In the genomic region with DNA sequence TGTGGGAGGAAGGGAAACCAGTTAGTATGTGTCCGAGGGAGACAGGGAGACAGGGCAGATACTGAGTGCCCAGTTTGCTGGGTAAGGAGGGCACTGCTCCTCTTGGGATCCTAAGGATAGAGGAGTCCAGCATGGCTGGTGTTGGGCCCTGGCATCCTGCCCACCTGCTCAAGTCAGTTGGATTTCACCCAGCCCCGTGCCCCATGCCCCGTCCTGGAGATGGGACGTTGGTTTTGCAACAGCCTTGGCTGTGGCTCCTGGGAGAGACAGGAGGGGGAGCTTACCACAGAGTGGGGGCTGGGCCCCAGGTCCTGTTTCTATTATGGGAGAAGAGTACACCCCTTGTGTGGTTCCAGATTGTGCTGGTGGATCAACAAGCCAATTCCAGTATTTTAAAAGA, we compare ENCODE assay signal across 10 mouse cellular contexts. TPM values are rescaled to one million over a fixed set of nuclear protein-coding genes. Genes with fewer than 3 reads are reported as not detected.
A peak's percentile ranks its signal among the peaks of the same experiment; 100 is the strongest.
DNase-seq lines count a peak whose midpoint lies in the region; ATAC-seq lines count a peak whose summit lies in the region.
"Had no signal": no experiment of that assay in that cellular context is flagged by ENCODE, and none has a peak within 500 bp of the region (broad histone marks: within the 10 kb centered on the region; RNA-seq: fewer than 3 reads in every experiment).

No protein-coding gene starts in this region.

- no peaks in the 10 kb centered on the region for H3K9me3 ChIP-seq in kidney, embryonic 16.5 days (ENCODE audit: low read length)
- H3K9me3 ChIP-seq in forebrain, embryonic 14.5 days (replicated peaks; ENCODE audit: control insufficient read depth, low read length): no peaks in the 10 kb centered on the region

- H3K9ac ChIP-seq in kidney, embryonic 16.5 days (replicated peaks; ENCODE audit: low read length): no peak overlapping the region
- no peak overlapping the region for H3K9ac ChIP-seq in forebrain, embryonic 14.5 days (ENCODE audit: low read length)
- H3K9ac ChIP-seq: liver, embryonic 14.5 days had no signal

- no peak overlapping the region for H3K4me3 ChIP-seq in kidney, embryonic 16.5 days (ENCODE audit: low read length)
- H3K4me3 ChIP-seq in forebrain, embryonic 14.5 days (ENCODE audit: low read depth, low read length): no peak overlapping the region

- 65% methylated on average over 4 of the region's 4 CpGs for WGBS in kidney, embryonic 16.5 days
- 52% methylated on average over 4 of the region's 4 CpGs for WGBS in forebrain, embryonic 14.5 days

- peaks cover 39% of the 10 kb centered on the region for H3K4me1 ChIP-seq in kidney, embryonic 16.5 days (ENCODE audit: insufficient read depth, low read length)
- H3K4me1 ChIP-seq in forebrain, embryonic 14.5 days (ENCODE audit: control insufficient read depth, insufficient read depth, low read length): peaks cover 3% of the 10 kb centered on the region; the same call in 1 of the 2 replicates

- DNase-seq in kidney, adult 18-20 months: peak; percentile 85
- peak; percentile 91 for DNase-seq in adrenal gland, postnatal 10 days
- DNase-seq in heart, postnatal 10 days: peak; percentile 75 to 80
- no peak for DNase-seq in layer of hippocampus, adult 8-10 months (ENCODE audit: low spot score in 2 of 2)
- no peak for DNase-seq in frontal cortex, postnatal 10 days (ENCODE audit: low spot score in 2 of 2)
- DNase-seq in forebrain, embryonic 14.5 days (ENCODE audit: low spot score): no peak
- DNase-seq: right cerebral cortex, adult 18-20 months had no signal

- intact Hi-C loops in heart, postnatal 10 days (cut with DNase I): loop anchor here (5.0 kb wide), 2 partner anchors 33 to 47 kb away; partner anchors contain the start of gene Kiss1r

- no peak overlapping the region for H3K4me2 ChIP-seq in kidney, embryonic 16.5 days (replicated peaks; ENCODE audit: low read depth, low read length)
- H3K4me2 ChIP-seq in forebrain, embryonic 14.5 days (ENCODE audit: low read length): no peak overlapping the region

- no peaks in the 10 kb centered on the region for H3K27me3 ChIP-seq in kidney, embryonic 16.5 days (ENCODE audit: insufficient read depth, low read length)
- peaks cover 9% of the 10 kb centered on the region; the same call in 1 of the 2 replicates for H3K27me3 ChIP-seq in forebrain, embryonic 14.5 days (replicated peaks; ENCODE audit: control insufficient read depth, insufficient read depth, low read length)

- no peaks in the 10 kb centered on the region for H3K36me3 ChIP-seq in kidney, embryonic 16.5 days (ENCODE audit: insufficient read depth, low read length)
- no peaks in the 10 kb centered on the region for H3K36me3 ChIP-seq in forebrain, embryonic 14.5 days (ENCODE audit: control insufficient read depth, insufficient read depth, low read length)

- no peak overlapping the region for H3K27ac ChIP-seq in kidney, embryonic 16.5 days (ENCODE audit: low read length)
- H3K27ac ChIP-seq in forebrain, embryonic 14.5 days (ENCODE audit: low read depth, low read length): no peak overlapping the region
- H3K27ac ChIP-seq: liver, embryonic 14.5 days had no signal

- ATAC-seq in kidney, embryonic 16.5 days (ENCODE audit: low FRiP score, low TSS enrichment): no peak
- ATAC-seq in megakaryocyte-erythroid progenitor cell, adult 5-6 weeks (replicated peaks; ENCODE audit: low FRiP score, low TSS enrichment, poor library complexity, severe bottlenecking): 0 out of 2 replicates have a peak, but pooled peaks have one; percentile 8
- ATAC-seq in forebrain, embryonic 14.5 days: no peak

RNA-seq across cellular contexts. Expression of gene Elane, which starts 1.6 kb away (rescaled TPM):
- polyA plus RNA-seq in kidney, embryonic 16.5 days (2015; fragmentation: Nextera tagmentation; extraction: Ambion mirVana): 0.60 and 0.76 TPM in 2 replicates
- total RNA-seq in adrenal gland, postnatal 10 days (2021): 1 to 10 TPM; 2.1 to 2.3 TPM
- not detected for total RNA-seq in heart, postnatal 10 days (2021)
- 10.5 TPM in 1 of 2 replicates, not detected in the other for total RNA-seq in megakaryocyte-erythroid progenitor cell, adult 5-6 weeks (2014; fragmentation: Nextera tagmentation)
- total RNA-seq in megakaryocyte-erythroid progenitor cell, adult 5-6 weeks (2017): 0.23 and 1.3 TPM in 2 replicates
- total RNA-seq in layer of hippocampus, adult 8-10 months (2022): not detected
- polyA plus RNA-seq in forebrain, embryonic 14.5 days (2014; fragmentation: Nextera tagmentation; extraction: Ambion mirVana): 0.36 TPM in 1 of 2 replicates, not detected in the other

RNA-seq across cellular contexts. Expression of gene Cfd, which starts 6.2 kb away (rescaled TPM):
- not detected in 2 replicates for polyA plus RNA-seq in kidney, embryonic 16.5 days (2015; fragmentation: Nextera tagmentation; extraction: Ambion mirVana)
- total RNA-seq in adrenal gland, postnatal 10 days (2021): 100 to 1,000 TPM; 316 to 348 TPM
- total RNA-seq in heart, postnatal 10 days (2021): 10 to 100 TPM in 1 of 2 experiments, 1 to 10 TPM in 1; 3.2 to 12.0 TPM
- not detected in 2 replicates for total RNA-seq in megakaryocyte-erythroid progenitor cell, adult 5-6 weeks (2014; fragmentation: Nextera tagmentation)
- not detected in 2 replicates for total RNA-seq in megakaryocyte-erythroid progenitor cell, adult 5-6 weeks (2017)
- under 1 TPM in 1 of 4 experiments, not detected in 3; 0.39 TPM for total RNA-seq in layer of hippocampus, adult 8-10 months (2022)
- not detected in 2 replicates for polyA plus RNA-seq in forebrain, embryonic 14.5 days (2014; fragmentation: Nextera tagmentation; extraction: Ambion mirVana)

RNA-seq across cellular contexts. Expression of gene Plppr3, which starts 10.0 kb away (rescaled TPM):
- polyA plus RNA-seq in kidney, embryonic 16.5 days (2015; fragmentation: Nextera tagmentation; extraction: Ambion mirVana): 72.7 and 78.6 TPM in 2 replicates
- 1 to 10 TPM; 3.4 to 4.3 TPM for total RNA-seq in adrenal gland, postnatal 10 days (2021)
- under 1 TPM; 0.53 to 0.89 TPM for total RNA-seq in heart, postnatal 10 days (2021)
- not detected in 2 replicates for total RNA-seq in megakaryocyte-erythroid progenitor cell, adult 5-6 weeks (2014; fragmentation: Nextera tagmentation)
- total RNA-seq in megakaryocyte-erythroid progenitor cell, adult 5-6 weeks (2017): 5.8 and 15.0 TPM in 2 replicates
- 10 to 100 TPM; 34.6 to 41.0 (median 38.0) TPM for total RNA-seq in layer of hippocampus, adult 8-10 months (2022)
- polyA plus RNA-seq in forebrain, embryonic 14.5 days (2014; fragmentation: Nextera tagmentation; extraction: Ambion mirVana): 224 and 298 TPM in 2 replicates

RNA-seq across cellular contexts. Expression of gene Prtn3, which starts 10.2 kb away (rescaled TPM):
- 7.9 and 8.2 TPM in 2 replicates for polyA plus RNA-seq in kidney, embryonic 16.5 days (2015; fragmentation: Nextera tagmentation; extraction: Ambion mirVana)
- total RNA-seq in adrenal gland, postnatal 10 days (2021): 1 to 10 TPM; 1.5 to 2.8 TPM
- total RNA-seq in heart, postnatal 10 days (2021): under 1 TPM in 1 of 2 experiments, not detected in 1; 0.55 TPM
- 2.5 and 8.7 TPM in 2 replicates for total RNA-seq in megakaryocyte-erythroid progenitor cell, adult 5-6 weeks (2014; fragmentation: Nextera tagmentation)
- 0.56 and 5.9 TPM in 2 replicates for total RNA-seq in megakaryocyte-erythroid progenitor cell, adult 5-6 weeks (2017)
- 1 to 10 TPM; 1.2 to 2.3 (median 1.5) TPM for total RNA-seq in layer of hippocampus, adult 8-10 months (2022)
- 16.9 and 17.1 TPM in 2 replicates for polyA plus RNA-seq in forebrain, embryonic 14.5 days (2014; fragmentation: Nextera tagmentation; extraction: Ambion mirVana)

RNA-seq across cellular contexts. Expression of gene Med16, which starts 24.3 kb away (rescaled TPM):
- polyA plus RNA-seq in kidney, embryonic 16.5 days (2015; fragmentation: Nextera tagmentation; extraction: Ambion mirVana): 71.0 and 72.4 TPM in 2 replicates
- total RNA-seq in adrenal gland, postnatal 10 days (2021): 10 to 100 TPM; 48.1 to 50.8 TPM
- total RNA-seq in heart, postnatal 10 days (2021): 10 to 100 TPM; 59.5 to 60.0 TPM
- total RNA-seq in megakaryocyte-erythroid progenitor cell, adult 5-6 weeks (2014; fragmentation: Nextera tagmentation): 17.1 and 21.7 TPM in 2 replicates
- 9.7 and 9.8 TPM in 2 replicates for total RNA-seq in megakaryocyte-erythroid progenitor cell, adult 5-6 weeks (2017)
- total RNA-seq in layer of hippocampus, adult 8-10 months (2022): 10 to 100 TPM; 50.4 to 61.2 (median 57.1) TPM
- 40.5 and 47.6 TPM in 2 replicates for polyA plus RNA-seq in forebrain, embryonic 14.5 days (2014; fragmentation: Nextera tagmentation; extraction: Ambion mirVana)

Comparison
In these comparisons a context has a peak if more than half of its experiments do, and no peak if none do; other contexts are left out.
1. DNase-seq: peak in kidney, adult 18-20 months (single experiment), adrenal gland, postnatal 10 days (single experiment) and heart, postnatal 10 days (2 of 2); none in layer of hippocampus, adult 8-10 months (0 of 2), frontal cortex, postnatal 10 days (0 of 2) and forebrain, embryonic 14.5 days (single experiment).
2. RNA of gene Cfd, which starts 6.2 kb away (total RNA-seq): 316 to 348 TPM in adrenal gland, postnatal 10 days; 3.2 to 12.0 TPM in heart, postnatal 10 days, 0.39 TPM in layer of hippocampus, adult 8-10 months and not detected in megakaryocyte-erythroid progenitor cell, adult 5-6 weeks; every median in the first group is over 10 times any median in the second.